Mouse (Mus musculus) hindbrain, embryonic 14.5 days (tissue): ENCODE results near the gene Mob3c. TPM values are rescaled to one million over a fixed set of nuclear protein-coding genes. Genes with fewer than 3 reads are reported as not detected.

Source experiments
- ATAC-seq: fragments of 200-750 bp; cut with Nextera tagmentation; 2 replicates; pipeline ENCODE4 v1.8.0; 2017; ENCODE audit warnings: moderate number of reproducible peaks, mild to moderate bottlenecking, moderate TSS enrichment, moderate library complexity; ENCODE audit not compliant: low FRiP score
- DNase-seq: peaks from one replicate; pipeline ENCODE4 v3.0.0-alpha.2; 2015; ENCODE audit warnings: low spot score
- H3K27ac ChIP-seq: fragments of 300-500 bp; sonication (generic); 2 replicates; pipeline ENCODE4 v1.5.1; 2014; ENCODE audit warnings: mild to moderate bottlenecking, moderate library complexity
- H3K27me3 ChIP-seq: fragments of 300-500 bp; sonication (generic); 2 replicates; pipeline ENCODE4 v1.6.1; 2014; ENCODE audit warnings: mild to moderate bottlenecking, low read length, mixed read lengths; ENCODE audit not compliant: control insufficient read depth, insufficient read depth
- H3K36me3 ChIP-seq: fragments of 300-500 bp; sonication (generic); replicated peaks from 2 replicates; pipeline ENCODE4 v1.6.1; 2014; ENCODE audit not compliant: control insufficient read depth, insufficient read depth
- H3K4me1 ChIP-seq: fragments of 300-500 bp; sonication (generic); replicated peaks from 2 replicates; pipeline ENCODE4 v1.6.1; 2014; ENCODE audit warnings: antibody characterized with exemption, low read length, mixed read lengths; ENCODE audit not compliant: control insufficient read depth, insufficient read depth
- H3K4me2 ChIP-seq: fragments of 300-500 bp; sonication (generic); replicated peaks from 2 replicates; pipeline ENCODE4 v1.6.1; 2014; ENCODE audit warnings: mild to moderate bottlenecking, moderate library complexity
- H3K4me3 ChIP-seq: fragments of 300-500 bp; sonication (generic); replicated peaks from 2 replicates; pipeline ENCODE4 v1.5.1; 2014; ENCODE audit warnings: mild to moderate bottlenecking, low read length
- H3K9ac ChIP-seq: fragments of 300-500 bp; sonication (generic); 2 replicates; pipeline ENCODE4 v1.6.1; 2014
- H3K9me3 ChIP-seq: fragments of 300-500 bp; sonication (generic); 2 replicates; pipeline ENCODE4 v1.6.1; 2016; ENCODE audit warnings: low read length; ENCODE audit not compliant: control insufficient read depth
- WGBS: fragments of 180-500 bp; shearing (Covaris S2); extraction: QIAGEN DNeasy Blood & Tissue Kit; methylation state at CpG from one replicate; pipeline ENCODE4 v1.1.7; 2014; 5-methylcytosine and 5-hydroxymethylcytosine counted together
- polyA plus RNA-seq: library from polyadenylated mRNA; unstranded; fragments of >200 nt; fragmentation: Nextera tagmentation; extraction: Ambion mirVana; gene quantifications from 2 replicates; pipeline ENCODE4 v1.2.1, GENCODE M21; 2014

Mob3c gene
- polyA plus RNA-seq, 1 experiment from 2014 or later: 5.8 TPM

GRCm38 (mm10) chr4:115855609-115856008 is 27.7 kb downstream of the Mob3c start:
- Histone ChIP-seq H3K27me3 (no peaks in the 10 kb centered on the region), H3K4me2 (no peak overlapping the region), H3K4me1 (peaks cover 20% of the 10 kb centered on the region), H3K27ac (peak overlapping the region; percentile 52), H3K4me3 (no peak overlapping the region), H3K9ac (peak overlapping the region; percentile 25; the same call in 1 of the 2 replicates), H3K36me3 (peaks cover 17% of the 10 kb centered on the region), H3K9me3 (no peaks in the 10 kb centered on the region)
- DNase-seq (no peak), ATAC-seq (no peak)
- WGBS: 40% methylated on average over 4 of the region's 4 CpGs

- no peak for DNase-seq
- Histone ChIP-seq H3K27ac (peak overlapping the region; percentile 52), H3K9ac (peak overlapping the region; percentile 37), H3K4me2 (no peak overlapping the region), H3K36me3 (peaks cover 18% of the 10 kb centered on the region), H3K27me3 (no peaks in the 10 kb centered on the region), H3K4me3 (no peak overlapping the region), H3K4me1 (peaks cover 20% of the 10 kb centered on the region), H3K9me3 (no peaks in the 10 kb centered on the region)
- 58% methylated on average over 4 of the region's 4 CpGs for WGBS
- 0 out of 2 replicates have a peak, but pooled peaks have one; percentile 18 for ATAC-seq
Observed at GRCm38 (mm10) chr4:115856282-115856681, 28.4 kb downstream of the Mob3c start.

- Histone ChIP-seq H3K27me3 (no peaks in the 10 kb centered on the region), H3K9me3 (no peaks in the 10 kb centered on the region), H3K9ac (no peak overlapping the region), H3K4me2 (no peak overlapping the region), H3K4me1 (peaks cover 20% of the 10 kb centered on the region), H3K36me3 (peaks cover 18% of the 10 kb centered on the region), H3K27ac (no peak overlapping the region), H3K4me3 (no peak overlapping the region)
- no peak for ATAC-seq
- 85% methylated on average over 9 of the region's 9 CpGs for WGBS
- no peak for DNase-seq
Observed at GRCm38 (mm10) chr4:115857293-115857883, 29.5 kb downstream of the Mob3c start.

- Histone ChIP-seq H3K9me3 (no peaks in the 10 kb centered on the region), H3K27me3 (no peaks in the 10 kb centered on the region), H3K36me3 (0 out of 2 replicates have a peak, but pooled peaks cover 10% of the 10 kb centered on the region), H3K9ac (no peak overlapping the region), H3K4me1 (peaks cover 10% of the 10 kb centered on the region; the same call in 1 of the 2 replicates), H3K4me3 (no peak overlapping the region), H3K4me2 (no peak overlapping the region), H3K27ac (no peak overlapping the region)
- DNase-seq (no peak), ATAC-seq (no peak)
- 79% methylated on average over 7 of the region's 7 CpGs for WGBS
Observed at GRCm38 (mm10) chr4:115863352-115863751, 35.5 kb downstream of the Mob3c start.

DNA sequence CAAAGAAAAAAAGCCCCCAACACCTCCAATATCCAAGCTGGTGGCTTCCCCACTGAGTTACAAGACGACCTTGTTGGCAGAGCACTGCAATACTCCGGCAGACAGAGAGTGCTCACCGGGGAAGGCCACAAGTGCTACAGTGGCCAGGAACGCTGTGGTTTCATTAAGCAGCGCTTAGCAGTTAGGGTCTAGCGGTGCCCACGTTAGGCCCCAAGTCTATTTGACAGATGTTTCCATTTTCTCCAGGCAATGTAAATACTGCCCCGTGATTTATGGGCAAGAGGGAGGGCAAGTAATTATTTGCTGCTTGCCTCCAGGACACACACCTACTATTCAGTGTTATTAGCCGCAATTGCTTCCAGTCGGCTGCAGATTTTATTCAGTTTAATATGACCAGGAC is 36.0 kb downstream of the Mob3c start:
- Histone ChIP-seq H3K27me3 (no peaks in the 10 kb centered on the region), H3K36me3 (0 out of 2 replicates have a peak, but pooled peaks cover 10% of the 10 kb centered on the region), H3K4me3 (no peak overlapping the region), H3K4me2 (no peak overlapping the region), H3K27ac (no peak overlapping the region), H3K9me3 (no peaks in the 10 kb centered on the region), H3K4me1 (peaks cover 10% of the 10 kb centered on the region), H3K9ac (no peak overlapping the region)
- 51% methylated on average over 10 of the region's 10 CpGs for WGBS
- no peak; the same call in 1 of the 2 replicates for ATAC-seq
- DNase-seq: no peak

GRCm38 (mm10) chr4:115869512-115870210 is 41.8 kb downstream of the Mob3c start:
- Histone ChIP-seq H3K27ac (peak overlapping the region; percentile 47; the same call in 1 of the 2 replicates), H3K9me3 (no peaks in the 10 kb centered on the region), H3K4me2 (no peak overlapping the region), H3K36me3 (peaks cover 19% of the 10 kb centered on the region; the same call in 1 of the 2 replicates), H3K9ac (no peak overlapping the region), H3K27me3 (no peaks in the 10 kb centered on the region), H3K4me1 (peaks cover 10% of the 10 kb centered on the region; the same call in 1 of the 2 replicates), H3K4me3 (no peak overlapping the region)
- WGBS: 14% methylated on average over 16 of the region's 16 CpGs
- ATAC-seq: 0 out of 2 replicates have a peak, but pooled peaks have one; percentile 21
- DNase-seq: no peak

DNA sequence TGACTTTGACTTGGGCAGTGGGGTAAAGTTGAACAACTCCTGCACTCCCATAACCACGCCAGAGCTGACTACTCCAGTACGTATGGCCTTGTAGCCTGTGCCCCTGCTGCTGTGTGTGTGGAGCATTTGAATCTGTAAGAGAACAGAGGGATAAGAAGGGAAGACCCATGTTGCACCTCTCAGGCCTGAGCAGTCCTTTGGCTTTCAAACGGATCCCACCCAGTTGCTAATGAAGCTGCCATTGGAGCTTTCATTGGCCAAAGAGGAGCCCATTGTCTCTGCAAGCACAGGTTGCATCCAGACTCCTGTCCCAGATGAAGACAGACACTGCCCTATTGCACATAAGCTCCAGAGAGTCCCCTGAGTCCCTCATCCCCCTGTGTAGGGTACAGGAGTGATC is 45.3 kb downstream of the Mob3c start:
- 81% methylated on average over 3 of the region's 3 CpGs for WGBS
- H3K4me3 ChIP-seq: no peak overlapping the region

DNA sequence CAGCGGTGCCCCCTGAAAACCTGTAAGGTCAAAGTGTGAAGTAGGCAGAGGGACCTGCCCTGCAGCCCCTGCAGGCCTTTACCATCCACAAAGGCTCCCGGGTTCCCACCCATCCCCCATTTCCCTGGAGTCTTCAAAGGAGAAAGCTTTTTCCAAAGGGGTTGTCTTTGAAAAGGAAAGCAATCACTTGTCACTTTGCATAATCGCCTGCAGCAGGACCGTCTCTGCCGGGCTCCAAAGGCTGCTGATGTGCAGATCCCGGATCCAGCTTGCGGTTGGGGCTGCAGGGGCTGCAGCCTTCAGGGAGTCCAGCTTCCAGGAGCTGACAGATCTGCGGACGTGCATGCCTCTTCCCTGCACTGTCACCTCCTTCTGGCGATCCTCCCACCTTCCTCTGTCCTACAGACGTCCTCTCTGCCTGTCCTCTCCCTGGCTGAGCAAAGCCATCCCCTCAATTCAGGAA is 50.4 kb downstream of the Mob3c start:
- 3% methylated on average over 11 of the region's 11 CpGs for WGBS
- no peaks in the 10 kb centered on the region for H3K9me3 ChIP-seq
- peaks cover 25% of the 10 kb centered on the region for H3K4me1 ChIP-seq
- no peak for DNase-seq
- H3K9ac ChIP-seq: peak overlapping the region; percentile 43; the same call in 1 of the 2 replicates
- H3K4me3 ChIP-seq: no peak overlapping the region
- H3K36me3 ChIP-seq: peaks cover 8% of the 10 kb centered on the region; the same call in 1 of the 2 replicates
- peak overlapping the region; percentile 56 for H3K27ac ChIP-seq
- ATAC-seq: peak; percentile 52
- H3K27me3 ChIP-seq: no peaks in the 10 kb centered on the region
- peak overlapping the region; percentile 24; the same call in 1 of the 2 replicates for H3K4me2 ChIP-seq

More for the DNA sequence above, 45.3 kb downstream of the Mob3c start:
- ATAC-seq: no peak
- Histone ChIP-seq H3K27ac (no peak overlapping the region), H3K4me1 (peaks cover 16% of the 10 kb centered on the region), H3K9ac (no peak overlapping the region), H3K27me3 (no peaks in the 10 kb centered on the region), H3K36me3 (peaks cover 19% of the 10 kb centered on the region; the same call in 1 of the 2 replicates), H3K4me2 (no peak overlapping the region), H3K9me3 (no peaks in the 10 kb centered on the region)
- DNase-seq: no peak

DNA sequence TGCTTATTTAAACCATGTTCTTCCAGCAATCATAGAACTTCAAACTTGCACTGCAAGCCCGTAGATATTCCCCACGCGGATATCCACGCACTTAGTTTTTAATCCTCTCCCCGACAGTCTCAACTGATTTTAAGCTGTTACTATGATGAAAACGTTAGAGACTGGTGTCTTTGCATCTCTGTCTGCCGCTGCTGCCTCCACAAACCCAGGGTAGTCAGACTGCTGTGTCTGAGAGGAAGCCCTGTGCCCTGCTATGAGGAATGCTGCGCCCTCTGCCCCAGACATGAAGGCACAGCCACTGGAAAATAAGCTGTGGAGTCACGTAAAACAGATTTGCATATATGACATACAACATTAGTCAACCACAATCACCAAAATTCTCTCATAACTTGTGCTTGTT is 50.9 kb downstream of the Mob3c start:
- no peaks in the 10 kb centered on the region for H3K9me3 ChIP-seq
- H3K36me3 ChIP-seq: 0 out of 2 replicates have a peak, but pooled peaks cover 3% of the 10 kb centered on the region
- ATAC-seq (no peak), DNase-seq (no peak)
- peak overlapping the region; percentile 24; the same call in 1 of the 2 replicates for H3K4me2 ChIP-seq
- no peak overlapping the region for H3K4me3 ChIP-seq
- WGBS: 33% methylated on average over 9 of the region's 9 CpGs
- H3K27ac ChIP-seq: peak overlapping the region; percentile 56
- no peak overlapping the region for H3K9ac ChIP-seq
- peaks cover 25% of the 10 kb centered on the region for H3K4me1 ChIP-seq
- no peaks in the 10 kb centered on the region for H3K27me3 ChIP-seq
